Mouse (Mus musculus) liver, embryonic 15.5 days (tissue): ENCODE results near the gene Timd2. TPM values are rescaled to one million over a fixed set of nuclear protein-coding genes. Genes with fewer than 3 reads are reported as not detected.
"Not testable (repeated sequence)": the region's sequence is repeated elsewhere in the genome, so short reads cannot be mapped to it uniquely, and the experiment has no call there.

Experiments used
- ATAC-seq: fragments of 200-750 bp; cut with Nextera tagmentation; 2 replicates; pipeline ENCODE4 v1.8.0; 2017; ENCODE audit warnings: moderate number of reproducible peaks, mild to moderate bottlenecking, moderate library complexity; ENCODE audit not compliant: insufficient read depth
- H3K27ac ChIP-seq: fragments of 300-500 bp; sonication (generic); replicated peaks from 2 replicates; pipeline ENCODE4 v1.5.1; 2015; ENCODE audit warnings: mild to moderate bottlenecking, inconsistent platforms
- H3K27me3 ChIP-seq: fragments of 300-500 bp; sonication (generic); 2 replicates; pipeline ENCODE4 v1.6.1; 2015; ENCODE audit warnings: mild to moderate bottlenecking, inconsistent platforms
- H3K36me3 ChIP-seq: fragments of 300-500 bp; sonication (generic); replicated peaks from 2 replicates; pipeline ENCODE4 v1.6.1; 2015; ENCODE audit warnings: moderate library complexity, mild to moderate bottlenecking, inconsistent platforms
- H3K4me1 ChIP-seq: fragments of 300-500 bp; sonication (generic); replicated peaks from 2 replicates; pipeline ENCODE4 v1.6.1; 2015; ENCODE audit warnings: inconsistent platforms
- H3K4me2 ChIP-seq: fragments of 300-500 bp; sonication (generic); 2 replicates; pipeline ENCODE4 v1.6.1; 2015; ENCODE audit warnings: moderate library complexity, mild to moderate bottlenecking, inconsistent platforms
- H3K4me3 ChIP-seq: fragments of 300-500 bp; sonication (generic); replicated peaks from 2 replicates; pipeline ENCODE4 v1.5.1; 2015; ENCODE audit warnings: mild to moderate bottlenecking, inconsistent platforms
- H3K9ac ChIP-seq: fragments of 300-500 bp; sonication (generic); 2 replicates; pipeline ENCODE4 v1.6.1; 2015; ENCODE audit warnings: moderate library complexity, mild to moderate bottlenecking, inconsistent platforms
- H3K9me3 ChIP-seq: fragments of 300-500 bp; sonication (generic); replicated peaks from 2 replicates; pipeline ENCODE4 v1.6.1; 2016; ENCODE audit warnings: inconsistent platforms
- WGBS: fragments of 180-500 bp; shearing (Covaris S2); methylation state at CpG from one replicate; pipeline ENCODE4 v1.1.7; 2015; ENCODE audit warnings: mixed read lengths; ENCODE audit not compliant: insufficient replicate concordance; 5-methylcytosine and 5-hydroxymethylcytosine counted together
- polyA plus RNA-seq: library from polyadenylated mRNA; unstranded; fragments of >200 nt; fragmentation: Nextera tagmentation; extraction: Ambion mirVana; gene quantifications from 2 replicates; pipeline ENCODE4 v1.2.1, GENCODE M21; 2015

Timd2 gene
- polyA plus RNA-seq, 1 experiment from 2014 or later, result 49.7 TPM

- ATAC-seq, result no peak
- Histone ChIP-seq H3K27me3 (no peaks in the 10 kb centered on the region), H3K4me3 (no peak overlapping the region), H3K9me3 (no peaks in the 10 kb centered on the region), H3K4me2 (no peak overlapping the region), H3K27ac (no peak overlapping the region), H3K36me3 (no peaks in the 10 kb centered on the region), H3K4me1 (no peaks in the 10 kb centered on the region), H3K9ac (no peak overlapping the region)
- WGBS, result 59% methylated on average over 11 of the region's 11 CpGs
Observed at GRCm38 (mm10) chr11:46731541-46732070, 24.7 kb upstream of the Timd2 start.

GRCm38 (mm10) chr11:46698830-46699229 lies 8.0 kb downstream of the Timd2 start:
- Histone ChIP-seq H3K4me2 (0 out of 2 replicates have a peak overlapping the region, but pooled peaks have one; percentile 32), H3K27me3 (no peaks in the 10 kb centered on the region), H3K4me3 (no peak overlapping the region), H3K27ac (0 out of 2 replicates have a peak overlapping the region, but pooled peaks have one; percentile 8), H3K9ac (no peak overlapping the region), H3K36me3 (no peaks in the 10 kb centered on the region), H3K9me3 (no peaks in the 10 kb centered on the region), H3K4me1 (no peaks in the 10 kb centered on the region)
- 51% methylated on average over 5 of the region's 5 CpGs for WGBS
- no peak; the same call in 1 of the 2 replicates for ATAC-seq

- Histone ChIP-seq H3K9me3 (no peaks in the 10 kb centered on the region), H3K9ac (no peak overlapping the region), H3K4me2 (peak overlapping the region; percentile 32; the same call in 1 of the 2 replicates), H3K4me1 (no peaks in the 10 kb centered on the region), H3K4me3 (no peak overlapping the region), H3K36me3 (no peaks in the 10 kb centered on the region), H3K27ac (0 out of 2 replicates have a peak overlapping the region, but pooled peaks have one; percentile 29), H3K27me3 (no peaks in the 10 kb centered on the region)
- ATAC-seq, result no peak
- 54% methylated on average over 6 of the region's 6 CpGs for WGBS
Observed at GRCm38 (mm10) chr11:46698278-46698655, 8.6 kb downstream of the Timd2 start.

- Histone ChIP-seq H3K4me1 (no peaks in the 10 kb centered on the region), H3K9me3 (no peaks in the 10 kb centered on the region), H3K27ac (no peak overlapping the region), H3K27me3 (no peaks in the 10 kb centered on the region), H3K4me3 (no peak overlapping the region), H3K9ac (no peak overlapping the region), H3K36me3 (no peaks in the 10 kb centered on the region), H3K4me2 (peak overlapping the region; percentile 25)
- 54% methylated on average over 5 of the region's 5 CpGs for WGBS
- ATAC-seq, result no peak
Observed at GRCm38 (mm10) chr11:46697433-46698277, 9.2 kb downstream of the Timd2 start.

GRCm38 (mm10) chr11:46695849-46696248 lies 11.0 kb downstream of the Timd2 start:
- WGBS, result 21% methylated on average over 2 of the region's 2 CpGs

GRCm38 (mm10) chr11:46690136-46690535 lies 16.7 kb downstream of the Timd2 start:
- H3K27me3 ChIP-seq, result no peaks in the 10 kb centered on the region
- no peak overlapping the region for H3K27ac ChIP-seq
- no peak overlapping the region for H3K4me2 ChIP-seq
- H3K9me3 ChIP-seq, result no peaks in the 10 kb centered on the region
- no peaks in the 10 kb centered on the region for H3K4me1 ChIP-seq
- H3K9ac ChIP-seq, result no peak overlapping the region
- no peak for ATAC-seq
- WGBS, result 48% methylated on average over 2 of the region's 2 CpGs
- no peaks in the 10 kb centered on the region for H3K36me3 ChIP-seq
- no peak overlapping the region for H3K4me3 ChIP-seq

More at GRCm38 (mm10) chr11:46695849-46696248, 11.0 kb downstream of the Timd2 start:
- H3K4me1 ChIP-seq, H3K36me3 ChIP-seq, H3K9me3 ChIP-seq, H3K9ac ChIP-seq, H3K4me3 ChIP-seq, H3K27me3 ChIP-seq, H3K4me2 ChIP-seq: not testable (repeated sequence)
- peak; percentile 43; the same call in 1 of the 2 replicates for ATAC-seq
- 0 out of 2 replicates have a peak overlapping the region, but pooled peaks have one; percentile 24 for H3K27ac ChIP-seq

GRCm38 (mm10) chr11:46683723-46684122 lies 23.1 kb downstream of the Timd2 start:
- Histone ChIP-seq H3K27me3 (no peaks in the 10 kb centered on the region), H3K27ac (no peak overlapping the region), H3K9me3 (no peaks in the 10 kb centered on the region), H3K4me1 (no peaks in the 10 kb centered on the region), H3K36me3 (no peaks in the 10 kb centered on the region), H3K9ac (no peak overlapping the region), H3K4me2 (no peak overlapping the region), H3K4me3 (no peak overlapping the region)
- WGBS, result 39% methylated on average over 4 of the region's 4 CpGs
- ATAC-seq, result no peak

- Histone ChIP-seq H3K4me2 (no peak overlapping the region), H3K36me3 (no peaks in the 10 kb centered on the region), H3K9ac (no peak overlapping the region), H3K9me3 (no peaks in the 10 kb centered on the region), H3K27me3 (no peaks in the 10 kb centered on the region), H3K4me3 (no peak overlapping the region), H3K4me1 (no peaks in the 10 kb centered on the region), H3K27ac (no peak overlapping the region)
- no peak for ATAC-seq
- 50% methylated on average over 1 of the region's 1 CpGs for WGBS
Observed at GRCm38 (mm10) chr11:46682842-46683241, 24.0 kb downstream of the Timd2 start.

- no peaks in the 10 kb centered on the region for H3K36me3 ChIP-seq
- no peak for ATAC-seq
- 39% methylated on average over 2 of the region's 2 CpGs for WGBS
Observed at GRCm38 (mm10) chr11:46667938-46668337, 38.9 kb downstream of the Timd2 start.

GRCm38 (mm10) chr11:46667105-46667504 lies 39.8 kb downstream of the Timd2 start:
- Histone ChIP-seq H3K27ac (no peak overlapping the region), H3K4me1 (peaks cover 10% of the 10 kb centered on the region; the same call in 1 of the 2 replicates), H3K9me3 (no peaks in the 10 kb centered on the region), H3K4me3 (no peak overlapping the region), H3K27me3 (no peaks in the 10 kb centered on the region), H3K4me2 (no peak overlapping the region), H3K9ac (no peak overlapping the region), H3K36me3 (no peaks in the 10 kb centered on the region)
- ATAC-seq, result no peak
- WGBS, result 73% methylated on average over 3 of the region's 3 CpGs

More at GRCm38 (mm10) chr11:46667938-46668337, 38.9 kb downstream of the Timd2 start:
- Histone ChIP-seq H3K27me3 (no peaks in the 10 kb centered on the region), H3K9me3 (no peaks in the 10 kb centered on the region), H3K4me2 (no peak overlapping the region), H3K9ac (no peak overlapping the region), H3K4me3 (no peak overlapping the region), H3K4me1 (peaks cover 10% of the 10 kb centered on the region; the same call in 1 of the 2 replicates), H3K27ac (no peak overlapping the region)
